Mouse (Mus musculus): Measurements from ENCODE around the gene Sipa1l1. TPM values are rescaled to one million over a fixed set of nuclear protein-coding genes. Genes with fewer than 3 reads are reported as not detected.

Sipa1l1 gene
- polyA plus RNA-seq, 1 experiment from 2014 or later: 17.2 TPM

DNA sequence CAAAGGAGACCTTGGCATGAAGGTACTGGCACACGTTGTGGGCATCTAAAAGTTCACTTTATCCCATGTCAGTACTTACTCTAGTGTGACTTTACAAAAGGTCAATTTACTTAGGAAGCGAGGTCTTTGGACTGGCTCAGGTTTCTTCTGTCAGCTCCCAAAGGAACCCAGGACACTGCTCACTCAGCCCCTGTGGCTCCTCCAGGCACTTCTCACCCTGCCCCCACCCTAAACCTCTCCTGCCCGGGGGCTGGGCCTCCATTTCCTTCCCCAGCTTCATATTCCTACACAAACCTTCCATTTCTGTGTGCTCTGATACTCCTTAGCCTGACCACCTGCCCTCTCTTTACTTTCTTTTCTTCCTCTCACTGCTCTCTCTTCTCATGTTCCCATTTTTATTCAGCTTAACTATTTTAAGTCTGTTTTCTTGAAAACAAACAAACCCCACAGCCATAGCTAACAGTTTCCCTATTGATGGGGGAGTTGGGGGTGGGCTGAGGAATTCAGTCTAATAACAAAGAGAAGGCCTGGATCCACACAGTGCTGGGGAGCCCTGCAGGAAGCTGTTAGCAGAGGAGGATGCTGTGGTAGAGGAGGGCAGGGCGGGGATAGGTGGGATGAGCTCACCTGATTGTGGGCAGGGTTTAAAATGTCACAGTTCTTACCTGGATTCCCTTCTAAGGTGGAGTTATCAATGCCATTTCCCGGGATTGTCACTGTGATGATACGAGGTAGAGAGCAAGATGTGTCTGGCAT is 57.4 kb downstream of the Sipa1l1 start:
- Histone ChIP-seq H3K27ac (ENCODE audit: low read depth, low read length) (no peak overlapping the region), H3K36me3 (ENCODE audit: control insufficient read depth, insufficient read depth, low read length) (no peaks in the 10 kb centered on the region), H3K9ac (replicated peaks; ENCODE audit: low read depth, low read length) (no peak overlapping the region), H3K4me3 (ENCODE audit: low read depth, low read length) (no peak overlapping the region), H3K9me3 (ENCODE audit: control insufficient read depth, low read length) (no peaks in the 10 kb centered on the region), H3K4me2 (ENCODE audit: low read depth, low read length) (no peak overlapping the region), H3K27me3 (ENCODE audit: control insufficient read depth, insufficient read depth, low read length) (no peaks in the 10 kb centered on the region), H3K4me1 (ENCODE audit: control insufficient read depth, insufficient read depth, low read length) (no peaks in the 10 kb centered on the region)
- no peak for ATAC-seq (ENCODE audit: low read depth)
- 54% methylated on average over 6 of the region's 6 CpGs for WGBS

DNA sequence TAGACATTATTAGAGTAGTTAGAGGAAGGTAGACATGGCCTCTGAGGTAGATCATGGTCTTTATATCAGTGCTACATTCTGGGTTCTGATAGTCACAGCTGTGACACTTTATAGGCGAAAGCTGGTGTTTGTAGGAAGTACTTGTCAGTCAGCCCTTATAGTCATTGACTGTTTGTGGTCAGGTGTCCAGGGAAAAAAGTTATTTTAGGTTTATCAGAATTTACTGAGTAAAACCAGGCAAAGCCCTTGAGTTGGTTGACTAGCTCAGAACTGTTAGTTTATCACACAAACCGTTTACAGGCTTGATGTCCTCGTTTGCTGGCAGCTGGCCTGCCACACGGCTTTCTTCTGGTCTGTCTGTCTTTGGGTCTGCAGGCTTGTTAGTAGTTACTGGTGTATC is 61.0 kb downstream of the Sipa1l1 start:
- Histone ChIP-seq H3K9me3 (ENCODE audit: control insufficient read depth, low read length) (no peaks in the 10 kb centered on the region), H3K4me3 (ENCODE audit: low read depth, low read length) (no peak overlapping the region), H3K36me3 (ENCODE audit: control insufficient read depth, insufficient read depth, low read length) (no peaks in the 10 kb centered on the region), H3K4me1 (ENCODE audit: control insufficient read depth, insufficient read depth, low read length) (no peaks in the 10 kb centered on the region), H3K4me2 (ENCODE audit: low read depth, low read length) (no peak overlapping the region), H3K27ac (ENCODE audit: low read depth, low read length) (no peak overlapping the region), H3K9ac (replicated peaks; ENCODE audit: low read depth, low read length) (no peak overlapping the region), H3K27me3 (ENCODE audit: control insufficient read depth, insufficient read depth, low read length) (no peaks in the 10 kb centered on the region)
- ATAC-seq (ENCODE audit: low read depth): no peak
- WGBS: 79% methylated on average over 4 of the region's 4 CpGs

DNA sequence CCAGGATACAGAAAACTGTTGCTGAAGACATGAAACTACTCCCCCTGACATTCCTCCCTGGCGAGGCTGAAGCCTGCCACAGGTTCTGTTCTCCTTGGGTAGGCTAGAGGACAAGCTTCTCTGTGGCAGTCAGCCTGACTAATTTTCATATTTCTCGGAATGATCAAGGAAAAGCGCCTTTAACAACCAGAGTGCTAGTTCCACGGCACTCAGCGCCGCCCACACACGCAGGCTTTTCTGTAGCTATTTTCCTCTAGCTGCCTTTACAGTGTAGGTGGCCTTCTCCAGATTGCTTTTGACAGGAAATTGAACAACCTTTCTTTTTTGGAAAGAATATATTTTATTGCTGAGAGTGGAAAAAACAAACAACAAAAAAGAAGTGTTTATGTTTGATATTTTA is 62.1 kb downstream of the Sipa1l1 start:
- H3K36me3 ChIP-seq (ENCODE audit: control insufficient read depth, insufficient read depth, low read length): no peaks in the 10 kb centered on the region
- no peaks in the 10 kb centered on the region for H3K4me1 ChIP-seq (ENCODE audit: control insufficient read depth, insufficient read depth, low read length)
- H3K4me2 ChIP-seq (ENCODE audit: low read depth, low read length): no peak overlapping the region
- no peak overlapping the region for H3K9ac ChIP-seq (replicated peaks; ENCODE audit: low read depth, low read length)
- H3K27me3 ChIP-seq (ENCODE audit: control insufficient read depth, insufficient read depth, low read length): no peaks in the 10 kb centered on the region
- WGBS: 84% methylated on average over 7 of the region's 7 CpGs
- no peaks in the 10 kb centered on the region for H3K9me3 ChIP-seq (ENCODE audit: control insufficient read depth, low read length)
- no peak overlapping the region for H3K27ac ChIP-seq (ENCODE audit: low read depth, low read length)
- ATAC-seq (ENCODE audit: low read depth): no peak
- no peak overlapping the region for H3K4me3 ChIP-seq (ENCODE audit: low read depth, low read length)

DNA sequence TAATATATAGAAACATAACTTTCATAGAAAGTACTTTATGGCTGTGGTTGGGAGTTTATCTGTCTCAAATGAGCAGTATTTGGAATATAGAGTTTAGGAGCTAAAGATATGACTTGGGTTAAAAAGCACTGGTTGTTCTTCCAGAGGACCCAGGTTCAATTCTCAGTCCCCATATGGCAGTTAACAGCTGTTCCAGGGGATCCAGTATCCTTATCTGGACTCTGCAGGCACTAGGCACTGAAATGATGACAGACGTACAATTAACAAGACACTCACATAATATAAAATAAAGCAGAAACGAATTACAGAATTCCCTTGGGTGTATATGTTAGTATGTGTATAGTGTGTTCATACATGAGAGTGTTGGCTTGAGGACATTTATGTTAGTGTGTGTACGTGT is 64.1 kb downstream of the Sipa1l1 start:
- Histone ChIP-seq H3K36me3 (ENCODE audit: control insufficient read depth, insufficient read depth, low read length) (no peaks in the 10 kb centered on the region), H3K9me3 (ENCODE audit: control insufficient read depth, low read length) (no peaks in the 10 kb centered on the region), H3K4me2 (ENCODE audit: low read depth, low read length) (no peak overlapping the region), H3K9ac (replicated peaks; ENCODE audit: low read depth, low read length) (no peak overlapping the region), H3K4me3 (ENCODE audit: low read depth, low read length) (no peak overlapping the region), H3K4me1 (ENCODE audit: control insufficient read depth, insufficient read depth, low read length) (no peaks in the 10 kb centered on the region), H3K27me3 (ENCODE audit: control insufficient read depth, insufficient read depth, low read length) (no peaks in the 10 kb centered on the region), H3K27ac (ENCODE audit: low read depth, low read length) (no peak overlapping the region)
- no peak for ATAC-seq (ENCODE audit: low read depth)
- WGBS: 80% methylated on average over 3 of the region's 3 CpGs

DNA sequence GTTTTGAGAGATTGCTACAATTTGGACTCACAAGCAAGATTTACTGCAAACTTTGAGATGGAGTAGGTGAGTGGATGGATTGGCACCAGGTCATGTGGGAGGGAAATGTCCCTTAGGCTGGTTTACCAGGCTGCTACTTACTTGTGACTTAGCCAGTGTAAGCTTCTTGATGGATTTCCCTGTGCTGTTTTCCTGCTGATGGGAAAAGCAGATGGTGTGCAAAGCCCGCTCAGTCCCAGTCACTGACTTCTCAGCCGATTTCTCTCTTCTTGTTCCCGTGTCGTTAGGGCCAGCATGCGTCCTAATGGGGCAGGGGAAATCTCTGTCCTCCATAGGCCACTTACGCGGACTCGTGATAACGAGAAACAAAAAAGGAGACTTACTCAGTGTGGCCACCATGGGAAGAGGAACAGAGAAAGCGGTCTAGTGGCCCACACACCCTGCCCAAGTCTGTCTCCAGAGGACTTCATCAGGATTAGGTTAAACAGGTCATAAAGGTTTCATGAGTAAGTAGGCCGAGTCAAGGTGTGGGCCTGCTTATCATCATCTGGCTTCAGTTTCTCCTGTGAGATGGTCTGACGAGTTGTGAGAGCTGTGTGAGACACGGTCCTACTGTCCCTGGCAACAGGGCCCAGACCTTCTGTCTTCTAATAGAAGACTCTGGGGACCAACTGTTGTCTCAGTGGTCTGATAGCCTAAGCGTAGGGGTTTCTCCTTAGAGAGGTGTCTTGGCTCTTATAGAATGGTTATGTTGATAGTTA is 65.5 kb downstream of the Sipa1l1 start:
- H3K27me3 ChIP-seq (ENCODE audit: control insufficient read depth, insufficient read depth, low read length): no peaks in the 10 kb centered on the region
- H3K9me3 ChIP-seq (ENCODE audit: control insufficient read depth, low read length): no peaks in the 10 kb centered on the region
- no peak overlapping the region for H3K9ac ChIP-seq (replicated peaks; ENCODE audit: low read depth, low read length)
- no peak overlapping the region for H3K4me2 ChIP-seq (ENCODE audit: low read depth, low read length)
- 88% methylated on average over 14 of the region's 14 CpGs for WGBS
- ATAC-seq (ENCODE audit: low read depth): no peak
- no peak overlapping the region for H3K4me3 ChIP-seq (ENCODE audit: low read depth, low read length)
- no peaks in the 10 kb centered on the region for H3K36me3 ChIP-seq (ENCODE audit: control insufficient read depth, insufficient read depth, low read length)
- H3K4me1 ChIP-seq (ENCODE audit: control insufficient read depth, insufficient read depth, low read length): no peaks in the 10 kb centered on the region
- H3K27ac ChIP-seq (ENCODE audit: low read depth, low read length): no peak overlapping the region

DNA sequence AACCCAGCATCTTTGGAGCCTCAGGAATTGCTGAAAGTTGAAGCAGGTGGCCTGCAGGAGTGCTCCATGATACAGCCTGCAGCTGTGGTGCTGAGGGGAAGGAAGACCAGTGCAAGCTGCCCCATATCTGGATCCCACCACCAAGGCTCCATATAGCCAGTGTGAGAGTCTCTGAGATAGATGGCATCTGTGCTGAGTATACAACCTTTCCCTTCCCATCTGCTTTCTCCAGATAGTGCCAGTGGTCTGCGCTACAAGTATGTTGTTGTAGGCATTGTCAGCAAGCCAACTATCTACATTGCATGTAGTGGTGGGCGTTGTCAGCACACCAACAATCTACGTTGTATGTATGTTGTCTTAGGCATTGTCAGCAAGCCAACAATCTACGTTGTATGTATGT is 68.0 kb downstream of the Sipa1l1 start:
- 94% methylated on average over 4 of the region's 4 CpGs for WGBS
- H3K9me3 ChIP-seq (ENCODE audit: control insufficient read depth, low read length): no peaks in the 10 kb centered on the region
- H3K4me3 ChIP-seq (ENCODE audit: low read depth, low read length): no peak overlapping the region
- H3K27ac ChIP-seq (ENCODE audit: low read depth, low read length): no peak overlapping the region
- no peaks in the 10 kb centered on the region for H3K27me3 ChIP-seq (ENCODE audit: control insufficient read depth, insufficient read depth, low read length)
- H3K4me1 ChIP-seq (ENCODE audit: control insufficient read depth, insufficient read depth, low read length): no peaks in the 10 kb centered on the region
- H3K36me3 ChIP-seq (ENCODE audit: control insufficient read depth, insufficient read depth, low read length): no peaks in the 10 kb centered on the region
- no peak overlapping the region for H3K9ac ChIP-seq (replicated peaks; ENCODE audit: low read depth, low read length)
- H3K4me2 ChIP-seq (ENCODE audit: low read depth, low read length): no peak overlapping the region
- no peak for ATAC-seq (ENCODE audit: low read depth)

DNA sequence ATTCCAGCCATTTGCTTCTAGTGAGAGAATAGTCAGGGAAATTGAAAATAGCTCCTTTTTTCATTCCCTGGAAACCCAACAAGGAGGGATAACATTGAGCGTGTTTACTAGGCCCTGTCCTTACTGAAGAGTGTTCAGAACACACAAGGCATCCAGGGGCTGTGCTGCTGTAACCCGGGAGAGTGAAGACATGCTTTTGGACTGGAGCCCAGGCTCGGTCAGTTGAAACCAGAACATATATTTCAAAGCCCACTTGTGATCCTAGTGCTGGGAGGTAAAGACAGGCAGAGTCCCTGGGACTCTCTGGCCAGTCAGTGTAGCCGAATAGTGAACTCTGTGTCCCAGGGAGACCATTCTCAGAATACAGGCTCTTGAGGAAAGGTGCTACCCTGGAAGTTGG is 68.8 kb downstream of the Sipa1l1 start:
- no peaks in the 10 kb centered on the region for H3K27me3 ChIP-seq (ENCODE audit: control insufficient read depth, insufficient read depth, low read length)
- ATAC-seq (ENCODE audit: low read depth): peak; percentile 46; the same call in 1 of the 2 replicates
- no peak overlapping the region for H3K4me3 ChIP-seq (ENCODE audit: low read depth, low read length)
- 57% methylated on average over 4 of the region's 4 CpGs for WGBS
- no peaks in the 10 kb centered on the region for H3K36me3 ChIP-seq (ENCODE audit: control insufficient read depth, insufficient read depth, low read length)
- no peak overlapping the region for H3K4me2 ChIP-seq (ENCODE audit: low read depth, low read length)
- H3K4me1 ChIP-seq (ENCODE audit: control insufficient read depth, insufficient read depth, low read length): no peaks in the 10 kb centered on the region
- H3K27ac ChIP-seq (ENCODE audit: low read depth, low read length): no peak overlapping the region
- no peak overlapping the region for H3K9ac ChIP-seq (replicated peaks; ENCODE audit: low read depth, low read length)
- no peaks in the 10 kb centered on the region for H3K9me3 ChIP-seq (ENCODE audit: control insufficient read depth, low read length)

DNA sequence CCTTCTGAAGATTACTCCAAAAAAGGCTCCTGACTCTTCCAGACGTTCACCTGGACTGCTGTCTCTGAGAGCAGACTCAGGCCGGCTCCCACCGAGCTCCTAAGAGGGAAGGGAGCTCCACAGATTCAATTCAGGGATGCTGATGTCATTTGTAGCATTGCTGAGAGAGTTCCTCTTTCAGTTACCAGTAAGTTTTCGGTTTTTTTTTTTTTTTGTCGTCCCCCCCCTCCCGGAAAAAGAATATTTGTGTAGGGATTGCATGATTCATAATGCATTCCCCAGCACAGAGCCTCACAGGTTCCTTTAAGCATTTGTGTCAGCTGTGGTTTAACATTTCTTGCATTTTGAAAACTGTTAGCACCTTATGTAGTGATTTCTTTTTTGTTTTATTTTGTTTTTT is 71.6 kb downstream of the Sipa1l1 start:
- 89% methylated on average over 6 of the region's 6 CpGs for WGBS
- ATAC-seq (ENCODE audit: low read depth): no peak
- no peak overlapping the region for H3K9ac ChIP-seq (replicated peaks; ENCODE audit: low read depth, low read length)
- no peak overlapping the region for H3K4me3 ChIP-seq (ENCODE audit: low read depth, low read length)
- H3K9me3 ChIP-seq (ENCODE audit: control insufficient read depth, low read length): no peaks in the 10 kb centered on the region
- no peaks in the 10 kb centered on the region for H3K27me3 ChIP-seq (ENCODE audit: control insufficient read depth, insufficient read depth, low read length)
- no peak overlapping the region for H3K27ac ChIP-seq (ENCODE audit: low read depth, low read length)
- H3K4me1 ChIP-seq (ENCODE audit: control insufficient read depth, insufficient read depth, low read length): no peaks in the 10 kb centered on the region
- H3K36me3 ChIP-seq (ENCODE audit: control insufficient read depth, insufficient read depth, low read length): no peaks in the 10 kb centered on the region
- no peak overlapping the region for H3K4me2 ChIP-seq (ENCODE audit: low read depth, low read length)

DNA sequence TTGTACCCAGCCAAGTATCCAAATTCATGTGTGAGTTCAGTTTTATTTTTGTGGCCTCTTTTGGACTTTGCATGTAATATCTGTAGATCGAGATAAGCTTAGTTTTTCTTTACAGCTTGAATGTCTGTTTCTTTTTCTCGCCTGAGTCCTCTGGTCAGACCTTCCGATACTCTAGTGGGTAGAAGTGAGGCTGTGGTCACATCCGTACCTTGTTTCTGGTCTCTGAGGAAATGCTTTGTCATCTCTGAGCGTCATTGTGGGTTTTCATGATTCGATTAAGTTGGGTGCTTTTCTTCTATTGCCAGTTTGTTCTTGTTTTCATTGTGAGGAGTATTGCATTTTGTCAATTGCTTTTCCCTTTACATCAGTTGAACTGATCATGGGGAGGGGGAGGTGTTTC is 76.1 kb downstream of the Sipa1l1 start:
- no peak overlapping the region for H3K4me2 ChIP-seq (ENCODE audit: low read depth, low read length)
- 94% methylated on average over 6 of the region's 6 CpGs for WGBS
- no peak overlapping the region for H3K9ac ChIP-seq (replicated peaks; ENCODE audit: low read depth, low read length)
- no peak for ATAC-seq (ENCODE audit: low read depth)
- no peak overlapping the region for H3K27ac ChIP-seq (ENCODE audit: low read depth, low read length)
- H3K4me1 ChIP-seq (ENCODE audit: control insufficient read depth, insufficient read depth, low read length): no peaks in the 10 kb centered on the region
- H3K27me3 ChIP-seq (ENCODE audit: control insufficient read depth, insufficient read depth, low read length): no peaks in the 10 kb centered on the region
- no peak overlapping the region for H3K4me3 ChIP-seq (ENCODE audit: low read depth, low read length)
- no peaks in the 10 kb centered on the region for H3K36me3 ChIP-seq (ENCODE audit: control insufficient read depth, insufficient read depth, low read length)
- no peaks in the 10 kb centered on the region for H3K9me3 ChIP-seq (ENCODE audit: control insufficient read depth, low read length)

Measured in neural tube, embryonic 14.5 days (tissue).